Comparison of ENCODE assay signal across 7 mouse cellular contexts in genomic region chr4:133424100-133424499, GRCm38 (mm10). TPM values are rescaled to one million over a fixed set of nuclear protein-coding genes. Genes with fewer than 3 reads are reported as not detected.
DNase-seq lines count a peak whose midpoint lies in the region; ATAC-seq and TF ChIP-seq lines count a peak whose summit lies in the region.

No protein-coding gene starts in this region.

- H3K36me3 ChIP-seq in hindbrain, embryonic 10.5 days, result peaks cover 43% of the 10 kb centered on the region
- H3K36me3 ChIP-seq in lung, embryonic 16.5 days (ENCODE audit: control insufficient read depth, insufficient read depth, low read length), result peaks cover 9% of the 10 kb centered on the region

- no peaks in the 10 kb centered on the region for H3K27me3 ChIP-seq in hindbrain, embryonic 10.5 days (ENCODE audit: insufficient read depth, poor library complexity, severe bottlenecking)
- no peaks in the 10 kb centered on the region for H3K27me3 ChIP-seq in lung, embryonic 16.5 days (ENCODE audit: control insufficient read depth, insufficient read depth, low read depth, low read length)

- 31% methylated on average over 4 of the region's 4 CpGs for WGBS in hindbrain, embryonic 10.5 days
- WGBS in lung, embryonic 16.5 days, result 35% methylated on average over 4 of the region's 4 CpGs

- ATAC-seq in erythroid progenitor cell, adult 5-6 weeks (replicated peaks; ENCODE audit: low FRiP score, poor library complexity, severe bottlenecking), result peak; percentile 61
- peak; percentile 57 for ATAC-seq in lung, embryonic 16.5 days (ENCODE audit: low read depth)

- H3K9me3 ChIP-seq in hindbrain, embryonic 10.5 days, result no peaks in the 10 kb centered on the region
- no peaks in the 10 kb centered on the region for H3K9me3 ChIP-seq in lung, embryonic 16.5 days (ENCODE audit: control insufficient read depth, low read length)

- H3K9ac ChIP-seq in lung, embryonic 16.5 days (ENCODE audit: low read length), result no peak overlapping the region

- H3K27ac ChIP-seq in hindbrain, embryonic 10.5 days, result no peak overlapping the region
- no peak overlapping the region for H3K27ac ChIP-seq in layer of hippocampus, adult 2 months
- no peak overlapping the region for H3K27ac ChIP-seq in lung, embryonic 16.5 days (ENCODE audit: low read length)

- DNase-seq in MN1 (ENCODE audit: low spot score), result peak; percentile 86
- DNase-seq in brain, adult 2 months (ENCODE audit: low read depth, low spot score), result peak; percentile 81
- peak; percentile 73 for DNase-seq in hindbrain, embryonic 10.5 days (ENCODE audit: low spot score)
- peak; percentile 57 to 74 for DNase-seq in layer of hippocampus, adult 2 months (ENCODE audit: low spot score in 2 of 2)
- DNase-seq in retina, postnatal 1 day, result peak; percentile 82

- H3K4me2 ChIP-seq in lung, embryonic 16.5 days (ENCODE audit: low read depth, low read length), result no peak overlapping the region

- H3K4me3 ChIP-seq in hindbrain, embryonic 10.5 days, result no peak overlapping the region
- H3K4me3 ChIP-seq in layer of hippocampus, adult 2 months, result no peak overlapping the region
- no peak overlapping the region for H3K4me3 ChIP-seq in lung, embryonic 16.5 days (ENCODE audit: low read length)

- H3K4me1 ChIP-seq in hindbrain, embryonic 10.5 days (replicated peaks), result peaks cover 13% of the 10 kb centered on the region
- H3K4me1 ChIP-seq in lung, embryonic 16.5 days (replicated peaks; ENCODE audit: control insufficient read depth, insufficient read depth, low read length), result no peaks in the 10 kb centered on the region

- TF ChIP-seq CTCF in layer of hippocampus, adult 2 months (conservative IDR thresholded peaks at IDR 0.05), result peak; percentile 95

RNA-seq across cellular contexts. Expression of gene Slc9a1, which starts 54.6 kb away (rescaled TPM):
- 15.9 and 18.4 TPM in 2 replicates for total RNA-seq in erythroid progenitor cell, adult 5-6 weeks (2015; ENCODE audit: low replicate concordance)
- 13.5 and 13.7 TPM in 2 replicates for total RNA-seq in erythroid progenitor cell, adult 5-6 weeks (2017; ENCODE audit: low replicate concordance)
- 8.0 and 8.6 TPM in 2 replicates for polyA plus RNA-seq in hindbrain, embryonic 10.5 days (2016; fragmentation: Nextera tagmentation; extraction: Ambion mirVana)
- 10 to 100 TPM; 59.1 to 63.4 TPM for total RNA-seq in layer of hippocampus, adult 2 months (2021)
- polyA plus RNA-seq in lung, embryonic 16.5 days (2015; fragmentation: Nextera tagmentation; extraction: Ambion mirVana), result 8.8 and 9.5 TPM in 2 replicates

RNA-seq across cellular contexts. Expression of gene Tent5b, which starts 55.8 kb away (rescaled TPM):
- total RNA-seq in erythroid progenitor cell, adult 5-6 weeks (2015; ENCODE audit: low replicate concordance), result not detected in 2 replicates
- not detected in 2 replicates for total RNA-seq in erythroid progenitor cell, adult 5-6 weeks (2017; ENCODE audit: low replicate concordance)
- 1.2 and 2.1 TPM in 2 replicates for polyA plus RNA-seq in hindbrain, embryonic 10.5 days (2016; fragmentation: Nextera tagmentation; extraction: Ambion mirVana)
- total RNA-seq in layer of hippocampus, adult 2 months (2021), result not detected
- polyA plus RNA-seq in lung, embryonic 16.5 days (2015; fragmentation: Nextera tagmentation; extraction: Ambion mirVana), result 1.6 and 1.9 TPM in 2 replicates
